ENCODE assay signal across 13 mouse cellular contexts in the genomic region with DNA sequence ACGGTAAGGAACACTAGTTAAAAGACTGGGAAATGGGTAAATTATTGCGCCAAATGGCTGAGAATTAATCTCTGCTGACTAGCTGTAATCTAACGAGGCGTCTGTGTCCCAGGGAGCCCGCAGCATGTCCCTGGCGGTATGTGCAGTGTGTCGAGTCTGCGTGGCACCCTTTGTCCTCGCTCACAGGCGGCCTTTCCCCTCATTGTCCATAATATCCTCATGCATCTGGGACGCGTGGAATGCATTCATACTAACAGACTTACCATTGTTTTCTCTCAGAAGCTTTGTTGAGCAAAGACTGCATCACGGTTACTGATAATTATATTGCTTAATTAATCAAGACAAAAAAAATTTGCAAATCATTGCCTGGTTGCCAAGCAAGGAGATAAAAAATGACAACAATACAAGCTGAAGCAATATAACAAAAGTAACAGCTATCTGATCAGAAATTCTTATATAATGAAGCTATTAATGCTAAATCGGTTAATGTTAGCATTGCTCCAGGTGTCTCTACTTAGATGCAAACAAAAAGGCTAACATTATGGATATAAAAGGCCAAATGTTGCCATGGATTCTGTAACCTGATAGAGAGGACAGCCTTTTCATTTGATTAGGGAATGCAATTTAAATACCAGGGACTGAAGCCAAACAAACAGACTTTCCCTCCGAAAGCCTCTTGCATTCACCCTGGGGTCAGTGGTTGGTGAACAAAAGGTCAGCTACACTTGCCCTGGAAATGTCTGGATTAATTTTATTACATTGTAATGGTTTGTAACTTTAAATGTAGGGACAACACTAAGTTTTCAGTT.
A peak's percentile ranks its signal among the peaks of the same experiment; 100 is the strongest.
DNase-seq lines count a peak whose midpoint lies in the region; ATAC-seq and TF ChIP-seq lines count a peak whose summit lies in the region.
"Had no signal": no experiment of that assay in that cellular context is flagged by ENCODE, and none has a peak within 500 bp of the region (broad histone marks: within the 10 kb centered on the region; RNA-seq: fewer than 3 reads in every experiment).

No protein-coding gene starts in this region.

- H3K4me1 ChIP-seq in liver, adult 2 months (ENCODE audit: control insufficient read depth, insufficient read depth, low read length): peaks cover 7% of the 10 kb centered on the region; the same call in 1 of the 2 replicates
- H3K4me1 ChIP-seq in liver, embryonic 11.5 days (replicated peaks; ENCODE audit: control insufficient read depth, insufficient read depth, low read length): no peaks in the 10 kb centered on the region
- H3K4me1 ChIP-seq in forebrain, embryonic 13.5 days: peaks cover 50% of the 10 kb centered on the region
- H3K4me1 ChIP-seq: heart, embryonic 13.5 days had no signal

- H3K27me3 ChIP-seq in liver, adult 2 months (ENCODE audit: control insufficient read depth, insufficient read depth, low read length): no peaks in the 10 kb centered on the region
- H3K27me3 ChIP-seq in liver, embryonic 11.5 days (replicated peaks; ENCODE audit: control insufficient read depth, insufficient read depth, low read length): no peaks in the 10 kb centered on the region
- H3K27me3 ChIP-seq in forebrain, embryonic 13.5 days: no peaks in the 10 kb centered on the region
- H3K27me3 ChIP-seq: heart, embryonic 13.5 days had no signal

- ATAC-seq in liver, embryonic 11.5 days (replicated peaks; ENCODE audit: low FRiP score): no peak
- ATAC-seq in forebrain, embryonic 13.5 days: peak; percentile 95

- no peak overlapping the region for H3K4me3 ChIP-seq in liver, adult 2 months (ENCODE audit: insufficient read depth, low read depth, low read length)
- H3K4me3 ChIP-seq in liver, embryonic 11.5 days (ENCODE audit: low read depth, low read length): no peak overlapping the region
- no peak overlapping the region for H3K4me3 ChIP-seq in forebrain, embryonic 13.5 days
- H3K4me3 ChIP-seq: heart, embryonic 13.5 days had no signal

- peaks cover 44% of the 10 kb centered on the region for H3K36me3 ChIP-seq in liver, adult 2 months (ENCODE audit: control insufficient read depth, insufficient read depth, low read length)
- H3K36me3 ChIP-seq in liver, embryonic 11.5 days (ENCODE audit: control insufficient read depth, insufficient read depth, low read length): no peaks in the 10 kb centered on the region
- H3K36me3 ChIP-seq in forebrain, embryonic 13.5 days (ENCODE audit: poor library complexity, severe bottlenecking): no peaks in the 10 kb centered on the region

- no peak overlapping the region for H3K4me2 ChIP-seq in liver, embryonic 11.5 days
- peak overlapping the region; percentile 29 for H3K4me2 ChIP-seq in forebrain, embryonic 13.5 days
- H3K4me2 ChIP-seq: heart, embryonic 13.5 days had no signal

- 79% methylated on average over 15 of the region's 15 CpGs for WGBS in liver, adult 2 months
- WGBS in liver, embryonic 11.5 days: 83% methylated on average over 15 of the region's 15 CpGs
- WGBS in forebrain, embryonic 13.5 days: 2% methylated on average over 15 of the region's 15 CpGs

- TF ChIP-seq CTCF in liver, adult 2 months (IDR thresholded peaks at IDR 0.05; ENCODE audit: low read depth, low read length): no peak

- no peaks in the 10 kb centered on the region for H3K9me3 ChIP-seq in liver, embryonic 11.5 days (ENCODE audit: control insufficient read depth, low read length)
- no peaks in the 10 kb centered on the region for H3K9me3 ChIP-seq in forebrain, embryonic 13.5 days (replicated peaks)
- H3K9me3 ChIP-seq: heart, embryonic 13.5 days had no signal

- H3K79me2 ChIP-seq in liver, adult 2 months (ENCODE audit: control insufficient read depth, insufficient read depth, low read length): no peaks in the 10 kb centered on the region

- no peak for TF ChIP-seq POLR2A in liver, adult 2 months (IDR thresholded peaks at IDR 0.05; ENCODE audit: extremely low read depth, insufficient read depth, low read length)

- no peak overlapping the region for H3K27ac ChIP-seq in liver, adult 2 months (replicated peaks; ENCODE audit: insufficient read depth, low read depth, low read length)
- no peak overlapping the region for H3K27ac ChIP-seq in liver, embryonic 11.5 days (ENCODE audit: low read depth, low read length)
- H3K27ac ChIP-seq in forebrain, embryonic 13.5 days: peak overlapping the region; percentile 88
- H3K27ac ChIP-seq: heart, embryonic 13.5 days had no signal

- no peak overlapping the region for H3K9ac ChIP-seq in liver, adult 2 months (ENCODE audit: low read depth, low read length)
- H3K9ac ChIP-seq in liver, embryonic 11.5 days (ENCODE audit: low read depth, low read length): no peak overlapping the region
- H3K9ac ChIP-seq in forebrain, embryonic 13.5 days: peak overlapping the region; percentile 52; the same call in 1 of the 2 replicates
- H3K9ac ChIP-seq: heart, embryonic 13.5 days had no signal

- peak; percentile 53 for DNase-seq in liver, adult 2 months (ENCODE audit: extremely low read depth, low read depth, low spot score)
- DNase-seq in liver, embryonic 11.5 days (ENCODE audit: low spot score): no peak
- peak; percentile 78 for DNase-seq in mesoderm, embryonic 11.5 days (ENCODE audit: low read depth, low spot score)
- peak; percentile 91 for DNase-seq in retina, embryonic 14.5 days (ENCODE audit: low spot score)
- DNase-seq in thymus, postnatal 14 days: no peak
- no peak for DNase-seq in cerebellum, postnatal 25 days
- no peak for DNase-seq in urinary bladder, postnatal 25 days (ENCODE audit: low spot score)
- DNase-seq: kidney, postnatal 10 days; left cerebral cortex, postnatal 4 days; spleen, adult 18-20 months; thymus, postnatal 36 days had no signal

Comparison
In these comparisons a context has a peak if more than half of its experiments do, and no peak if none do; other contexts are left out.
1. DNase-seq: peak in liver, adult 2 months (single experiment), mesoderm, embryonic 11.5 days (single experiment) and retina, embryonic 14.5 days (single experiment); none in liver, embryonic 11.5 days (single experiment), thymus, postnatal 14 days (single experiment), cerebellum, postnatal 25 days (0 of 2) and urinary bladder, postnatal 25 days (single experiment).